Mouse (Mus musculus) embryonic fibroblast, embryonic 13.5 days (primary cell): ENCODE measurements around the gene Pcnt.

Experiments
- CTCF ChIP-seq: IDR thresholded peaks from 2 replicates; pipeline ENCODE4 v1.5.1; 2011; ENCODE audit warnings: mild to moderate bottlenecking, control low read depth, low read length, moderate library complexity, borderline replicate concordance; ENCODE audit not compliant: insufficient read depth
- POLR2A ChIP-seq: IDR thresholded peaks from 2 replicates; pipeline ENCODE4 v1.6.1; 2011; ENCODE audit warnings: low read depth, mild to moderate bottlenecking, control low read depth, low read length, moderate library complexity

GRCm38 (mm10) chr10:76368766-76369165 lies 73.8 kb downstream of the Pcnt start:
- TF ChIP-seq POLR2A (no peak), CTCF (no peak)
